Mouse (Mus musculus): ENCODE results near the gene Zbtb37. TPM values are rescaled to one million over a fixed set of nuclear protein-coding genes. Genes with fewer than 3 reads are reported as not detected.
"Not testable (repeated sequence)": the region's sequence is repeated elsewhere in the genome, so short reads cannot be mapped to it uniquely, and the experiment has no call there.

The Zbtb37 gene
- polyA plus RNA-seq, 1 experiment from 2014 or later = 10.1 TPM

DNA sequence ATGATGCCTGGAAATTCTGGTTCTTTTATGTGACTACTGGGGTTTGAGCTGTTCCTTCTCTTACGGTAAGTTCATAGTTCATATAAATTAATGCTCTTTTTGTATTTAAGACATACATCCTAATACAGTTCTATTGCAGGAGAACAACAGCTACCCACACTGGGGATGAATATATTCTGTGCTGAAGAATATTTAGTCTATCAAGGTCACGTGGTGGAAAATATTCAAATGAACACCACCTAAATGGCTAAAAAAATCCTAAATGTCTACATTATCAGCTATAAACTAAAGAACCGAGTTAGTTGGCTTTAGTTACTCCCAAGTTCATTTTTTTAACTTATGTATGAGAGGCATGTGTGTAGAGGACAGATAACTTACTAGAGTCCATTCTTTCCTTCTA lies 4.6 kb downstream of the Zbtb37 start:
- Histone ChIP-seq H3K4me3 (no peak overlapping the region), H3K9ac (no peak overlapping the region), H3K27me3 (no peaks in the 10 kb centered on the region), H3K36me3 (ENCODE audit: poor library complexity, severe bottlenecking) (peaks cover 49% of the 10 kb centered on the region), H3K4me1 (peaks cover 13% of the 10 kb centered on the region), H3K9me3 (replicated peaks) (no peaks in the 10 kb centered on the region), H3K4me2 (no peak overlapping the region), H3K27ac (no peak overlapping the region)
- no peak for ATAC-seq
- 94% methylated on average over 3 of the region's 3 CpGs for WGBS

GRCm38 (mm10) chr1:161028427-161028826 lies 6.2 kb downstream of the Zbtb37 start:
- ATAC-seq; H3K27ac ChIP-seq; H3K4me3 ChIP-seq; H3K4me2 ChIP-seq; H3K4me1 ChIP-seq; H3K27me3 ChIP-seq; H3K9ac ChIP-seq; H3K9me3 ChIP-seq (replicated peaks): not testable (repeated sequence)
- 97% methylated on average over 1 of the region's 1 CpGs for WGBS
- peaks cover 56% of the 10 kb centered on the region for H3K36me3 ChIP-seq (ENCODE audit: poor library complexity, severe bottlenecking)

DNA sequence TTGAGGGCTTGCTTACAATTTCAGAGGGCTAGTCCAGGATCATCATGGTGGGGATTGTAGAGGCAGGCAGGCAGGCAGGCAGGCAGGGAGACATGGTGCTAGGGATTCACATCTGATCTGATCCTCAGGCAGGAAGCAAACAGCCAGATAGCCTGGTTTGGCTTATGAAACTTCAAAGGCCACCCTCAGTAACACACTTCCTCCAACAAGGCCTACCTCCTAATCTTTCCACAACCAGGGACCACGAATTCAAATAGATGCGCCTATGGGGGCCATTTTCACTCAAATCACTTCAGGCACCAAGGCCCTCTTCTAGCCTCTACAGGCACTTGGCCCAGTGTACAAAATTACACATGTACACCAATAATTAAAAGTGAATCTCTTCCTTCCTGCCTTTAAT lies 7.5 kb downstream of the Zbtb37 start:
- H3K27me3 ChIP-seq = no peaks in the 10 kb centered on the region
- no peak overlapping the region for H3K9ac ChIP-seq
- 90% methylated on average over 2 of the region's 2 CpGs for WGBS
- H3K4me2 ChIP-seq = no peak overlapping the region
- H3K36me3 ChIP-seq (ENCODE audit: poor library complexity, severe bottlenecking) = peaks cover 54% of the 10 kb centered on the region
- H3K4me3 ChIP-seq = no peak overlapping the region
- H3K9me3 ChIP-seq (replicated peaks) = no peaks in the 10 kb centered on the region
- H3K4me1 ChIP-seq = no peaks in the 10 kb centered on the region
- ATAC-seq = no peak
- no peak overlapping the region for H3K27ac ChIP-seq

- Histone ChIP-seq H3K27me3 (no peaks in the 10 kb centered on the region), H3K4me1 (no peaks in the 10 kb centered on the region), H3K27ac (no peak overlapping the region), H3K4me3 (no peak overlapping the region), H3K9me3 (replicated peaks) (no peaks in the 10 kb centered on the region), H3K9ac (no peak overlapping the region), H3K4me2 (no peak overlapping the region), H3K36me3 (ENCODE audit: poor library complexity, severe bottlenecking) (peaks cover 52% of the 10 kb centered on the region)
- ATAC-seq = no peak
- 93% methylated on average over 5 of the region's 5 CpGs for WGBS
These were observed 9.0 kb downstream of the Zbtb37 start for GRCm38 (mm10) chr1:161025410-161026210.

GRCm38 (mm10) chr1:161020051-161020450 lies 14.6 kb downstream of the Zbtb37 start:
- H3K27ac ChIP-seq = no peak overlapping the region
- H3K9me3 ChIP-seq (replicated peaks) = no peaks in the 10 kb centered on the region
- no peaks in the 10 kb centered on the region for H3K27me3 ChIP-seq
- peaks cover 53% of the 10 kb centered on the region for H3K36me3 ChIP-seq (ENCODE audit: poor library complexity, severe bottlenecking)
- no peak overlapping the region for H3K4me3 ChIP-seq
- no peak overlapping the region for H3K9ac ChIP-seq
- no peak overlapping the region for H3K4me2 ChIP-seq
- 97% methylated on average over 14 of the region's 14 CpGs for WGBS
- no peak for ATAC-seq
- H3K4me1 ChIP-seq = no peaks in the 10 kb centered on the region

- no peak for ATAC-seq
- H3K27me3 ChIP-seq = no peaks in the 10 kb centered on the region
- no peak overlapping the region for H3K4me2 ChIP-seq
- no peak overlapping the region for H3K4me3 ChIP-seq
- H3K9ac ChIP-seq = no peak overlapping the region
- H3K36me3 ChIP-seq (ENCODE audit: poor library complexity, severe bottlenecking) = peaks cover 54% of the 10 kb centered on the region
- WGBS = 84% methylated on average over 2 of the region's 2 CpGs
- no peaks in the 10 kb centered on the region for H3K4me1 ChIP-seq
- no peaks in the 10 kb centered on the region for H3K9me3 ChIP-seq (replicated peaks)
- H3K27ac ChIP-seq = no peak overlapping the region
These were observed 18.3 kb downstream of the Zbtb37 start for GRCm38 (mm10) chr1:161016378-161016777.

DNA sequence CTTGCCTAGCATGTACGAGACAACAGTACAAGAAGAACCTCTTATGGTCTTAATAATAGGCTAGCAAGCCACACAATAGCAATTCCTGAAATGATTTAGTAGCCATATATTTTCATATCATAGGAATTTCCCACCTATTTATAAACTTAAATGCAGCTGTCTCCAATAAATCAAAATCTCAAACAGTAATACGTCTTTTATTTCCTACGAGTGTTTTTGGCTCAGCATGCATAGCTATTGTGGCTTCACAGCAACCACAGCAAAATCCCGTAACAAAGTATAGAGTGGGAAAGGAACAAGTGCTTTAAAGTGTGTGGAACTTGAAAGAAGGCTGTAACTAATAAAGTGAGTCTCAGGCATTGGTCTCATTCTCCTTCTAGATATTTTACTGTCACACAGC lies 24.2 kb downstream of the Zbtb37 start:
- no peak overlapping the region for H3K27ac ChIP-seq
- no peaks in the 10 kb centered on the region for H3K9me3 ChIP-seq (replicated peaks)
- H3K4me3 ChIP-seq = no peak overlapping the region
- H3K9ac ChIP-seq = no peak overlapping the region
- H3K4me1 ChIP-seq = no peaks in the 10 kb centered on the region
- 89% methylated on average over 4 of the region's 4 CpGs for WGBS
- no peaks in the 10 kb centered on the region for H3K27me3 ChIP-seq
- peaks cover 24% of the 10 kb centered on the region for H3K36me3 ChIP-seq (ENCODE audit: poor library complexity, severe bottlenecking)
- ATAC-seq = no peak
- no peak overlapping the region for H3K4me2 ChIP-seq

DNA sequence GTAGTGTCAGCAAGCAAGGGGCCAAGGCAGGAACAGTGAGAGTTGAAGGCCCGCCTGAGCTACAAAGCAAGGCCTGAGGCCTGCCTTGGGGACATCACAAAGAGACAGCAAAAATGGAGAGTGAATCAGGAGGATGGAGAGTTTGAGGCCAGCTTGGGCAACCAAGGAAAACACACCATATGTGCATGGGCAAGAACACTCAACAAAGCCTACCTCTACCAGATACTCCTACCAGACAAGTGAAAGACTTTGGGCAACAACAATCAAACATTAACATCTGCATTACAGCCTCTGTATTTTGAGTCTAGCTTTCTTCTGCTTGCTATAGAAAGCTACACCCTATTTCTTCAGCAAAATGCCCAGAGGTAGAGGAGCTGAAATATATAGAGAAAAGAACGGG lies 26.6 kb downstream of the Zbtb37 start:
- peaks cover 22% of the 10 kb centered on the region for H3K36me3 ChIP-seq (ENCODE audit: poor library complexity, severe bottlenecking)
- ATAC-seq = no peak

DNA sequence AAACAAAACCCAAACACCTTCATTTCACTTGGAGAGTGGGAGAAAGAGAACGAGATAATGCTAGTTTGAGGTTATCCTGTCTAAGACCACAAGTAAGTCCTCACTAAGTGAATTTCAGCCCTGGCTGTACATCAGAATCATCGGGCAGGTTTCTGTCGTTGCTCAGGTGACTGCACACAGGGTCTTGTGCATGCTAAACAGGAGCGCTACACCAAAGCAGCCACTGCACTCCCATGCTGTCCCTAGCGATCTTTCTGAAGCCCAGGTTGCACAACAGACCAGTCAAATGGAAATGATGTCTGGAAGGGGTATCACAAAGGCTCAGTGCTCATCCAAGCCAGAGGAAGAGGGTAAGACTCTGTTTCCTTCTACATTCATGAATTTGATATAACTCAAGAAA lies 28.2 kb downstream of the Zbtb37 start:
- Histone ChIP-seq H3K4me3 (no peak overlapping the region), H3K36me3 (ENCODE audit: poor library complexity, severe bottlenecking) (peaks cover 9% of the 10 kb centered on the region), H3K4me1 (no peaks in the 10 kb centered on the region), H3K4me2 (no peak overlapping the region), H3K27ac (no peak overlapping the region), H3K9ac (no peak overlapping the region), H3K27me3 (no peaks in the 10 kb centered on the region), H3K9me3 (replicated peaks) (no peaks in the 10 kb centered on the region)
- ATAC-seq = no peak
- WGBS = 78% methylated on average over 5 of the region's 5 CpGs

More for the DNA sequence above, 26.6 kb downstream of the Zbtb37 start:
- H3K9ac ChIP-seq = no peak overlapping the region
- H3K4me1 ChIP-seq = no peaks in the 10 kb centered on the region
- 90% methylated on average over 2 of the region's 2 CpGs for WGBS
- H3K9me3 ChIP-seq (replicated peaks) = no peaks in the 10 kb centered on the region
- H3K27ac ChIP-seq = no peak overlapping the region
- H3K27me3 ChIP-seq = no peaks in the 10 kb centered on the region
- no peak overlapping the region for H3K4me3 ChIP-seq
- H3K4me2 ChIP-seq = no peak overlapping the region

DNA sequence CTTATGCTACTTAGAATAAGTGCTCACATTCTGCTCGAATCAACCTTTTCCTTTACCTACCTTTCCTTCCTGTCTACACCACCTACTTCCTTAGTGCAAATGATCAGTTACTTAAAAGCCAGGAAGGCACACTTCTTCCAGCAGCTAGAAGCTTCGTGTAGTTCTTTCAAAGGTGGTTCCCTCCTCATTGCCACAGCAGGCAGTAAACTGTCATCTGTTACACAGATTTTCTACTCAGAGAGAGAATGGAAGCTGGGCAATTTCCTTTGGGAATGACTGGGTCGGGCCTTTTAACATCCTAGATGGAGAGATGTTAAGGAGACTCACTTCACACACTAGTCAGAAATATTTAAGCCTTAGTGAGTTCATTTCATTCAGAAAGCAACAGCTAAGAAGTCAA lies 29.1 kb downstream of the Zbtb37 start:
- 80% methylated on average over 3 of the region's 3 CpGs for WGBS
- H3K9me3 ChIP-seq (replicated peaks) = no peaks in the 10 kb centered on the region
- H3K4me3 ChIP-seq = no peak overlapping the region
- H3K4me1 ChIP-seq = no peaks in the 10 kb centered on the region
- H3K27me3 ChIP-seq = no peaks in the 10 kb centered on the region
- peaks cover 7% of the 10 kb centered on the region for H3K36me3 ChIP-seq (ENCODE audit: poor library complexity, severe bottlenecking)
- H3K4me2 ChIP-seq = no peak overlapping the region
- no peak for ATAC-seq
- H3K9ac ChIP-seq = no peak overlapping the region
- H3K27ac ChIP-seq = no peak overlapping the region

GRCm38 (mm10) chr1:161004942-161005341 lies 29.7 kb downstream of the Zbtb37 start:
- no peak overlapping the region for H3K4me3 ChIP-seq
- no peak overlapping the region for H3K9ac ChIP-seq
- H3K4me2 ChIP-seq = no peak overlapping the region
- H3K27ac ChIP-seq = no peak overlapping the region
- ATAC-seq = no peak
- H3K9me3 ChIP-seq (replicated peaks) = no peaks in the 10 kb centered on the region
- H3K27me3 ChIP-seq = no peaks in the 10 kb centered on the region
- H3K4me1 ChIP-seq = no peaks in the 10 kb centered on the region
- WGBS = 72% methylated on average over 4 of the region's 4 CpGs
- peaks cover 7% of the 10 kb centered on the region for H3K36me3 ChIP-seq (ENCODE audit: poor library complexity, severe bottlenecking)

GRCm38 (mm10) chr1:160993851-160994250 lies 40.8 kb downstream of the Zbtb37 start:
- H3K4me3 ChIP-seq = no peak overlapping the region
- no peak overlapping the region for H3K27ac ChIP-seq
- no peaks in the 10 kb centered on the region for H3K36me3 ChIP-seq (ENCODE audit: poor library complexity, severe bottlenecking)
- WGBS = 82% methylated on average over 6 of the region's 6 CpGs
- H3K27me3 ChIP-seq = no peaks in the 10 kb centered on the region
- ATAC-seq = no peak
- no peaks in the 10 kb centered on the region for H3K4me1 ChIP-seq
- H3K9me3 ChIP-seq (replicated peaks) = no peaks in the 10 kb centered on the region
- no peak overlapping the region for H3K9ac ChIP-seq
- no peak overlapping the region for H3K4me2 ChIP-seq

DNA sequence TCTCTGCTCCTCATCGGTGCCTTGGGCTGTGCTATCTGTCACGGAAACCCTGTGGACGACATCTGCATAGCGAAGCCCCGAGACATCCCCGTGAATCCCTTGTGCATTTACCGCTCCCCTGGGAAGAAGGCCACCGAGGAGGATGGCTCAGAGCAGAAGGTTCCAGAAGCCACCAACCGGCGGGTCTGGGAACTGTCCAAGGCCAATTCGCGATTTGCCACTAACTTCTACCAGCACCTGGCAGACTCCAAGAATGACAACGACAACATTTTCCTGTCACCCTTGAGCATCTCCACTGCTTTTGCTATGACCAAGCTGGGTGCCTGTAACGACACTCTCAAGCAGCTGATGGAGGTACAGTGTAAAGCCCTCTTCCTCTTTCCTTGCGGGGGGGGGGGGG lies 45.3 kb downstream of the Zbtb37 start:
- H3K27ac ChIP-seq = no peak overlapping the region
- ATAC-seq = no peak
- H3K4me1 ChIP-seq = no peaks in the 10 kb centered on the region
- no peak overlapping the region for H3K9ac ChIP-seq
- no peaks in the 10 kb centered on the region for H3K9me3 ChIP-seq (replicated peaks)
- H3K27me3 ChIP-seq = no peaks in the 10 kb centered on the region
- H3K4me2 ChIP-seq = no peak overlapping the region
- WGBS = 85% methylated on average over 15 of the region's 15 CpGs
- no peak overlapping the region for H3K4me3 ChIP-seq
- no peaks in the 10 kb centered on the region for H3K36me3 ChIP-seq (ENCODE audit: poor library complexity, severe bottlenecking)
